Mouse (Mus musculus) ES-Bruce4 (cell line): Measurements from ENCODE around the gene Copb2.

Source experiments
- CTCF ChIP-seq: IDR thresholded peaks from one replicate; pipeline ENCODE4 v1.8.1; 2011; ENCODE audit warnings: low read depth, low read length
- EP300 ChIP-seq: IDR thresholded peaks from 2 replicates; pipeline ENCODE4 v1.6.1; 2011; ENCODE audit warnings: low read depth, low read length; ENCODE audit not compliant: insufficient read depth
- POLR2A ChIP-seq: IDR thresholded peaks from one replicate; pipeline ENCODE4 v1.8.1; 2011; ENCODE audit warnings: low read length; ENCODE audit not compliant: insufficient read depth

- no peak for TF ChIP-seq CTCF
- no peak for TF ChIP-seq POLR2A
- no peak for TF ChIP-seq EP300
These were observed 38.0 kb upstream of the Copb2 start for GRCm38 (mm10) chr9:98525543-98525924.
